Mouse (Mus musculus) megakaryocyte, embryonic 14.5 days (primary cell): Measurements from ENCODE around the gene Tesmin.

Source experiments
- FLI1 ChIP-seq: IDR thresholded peaks from 2 replicates; pipeline ENCODE4 v1.6.1; 2012; ENCODE audit warnings: low read length, inconsistent platforms, mixed read lengths
- GATA1 ChIP-seq: IDR thresholded peaks from 3 replicates; pipeline ENCODE4 v1.6.1; 2012; ENCODE audit warnings: mixed read lengths, low read length, inconsistent platforms, borderline replicate concordance

- TF ChIP-seq FLI1 (no peak), GATA1 (no peak)
Measured at GRCm38 (mm10) chr19:3388629-3389057, at the start of gene Tesmin.
